Mouse (Mus musculus): ENCODE data around the gene Cdkn2c. TPM values are rescaled to one million over a fixed set of nuclear protein-coding genes. Genes with fewer than 3 reads are reported as not detected.
"Not testable (repeated sequence)": the region's sequence is repeated elsewhere in the genome, so short reads cannot be mapped to it uniquely, and the experiment has no call there.

Cdkn2c gene
- polyA plus RNA-seq (2015; fragmentation: Nextera tagmentation; extraction: Ambion mirVana): 5.1 and 6.0 TPM in 2 replicates

GRCm38 (mm10) chr4:109666461-109667269, at the start of gene Cdkn2c:
Gene Cdkn2c (minus strand): TSS chr4:109667189.
- H3K9ac ChIP-seq (ENCODE audit: low read depth, low read length): peak within 1 kb of the TSS; percentile 98
- 0 out of 2 replicates have a peak, but pooled peaks cover 2% of the 10 kb centered on the region for H3K27me3 ChIP-seq (replicated peaks; ENCODE audit: control insufficient read depth, insufficient read depth, low read length)
- peak within 1 kb of the TSS; percentile 80 for H3K4me3 ChIP-seq (ENCODE audit: low read length)
- no peaks in the 10 kb centered on the region for H3K9me3 ChIP-seq (ENCODE audit: control insufficient read depth, low read length)
- ATAC-seq: peak; percentile 98
- peak within 1 kb of the TSS; percentile 100 for H3K4me2 ChIP-seq (ENCODE audit: low read depth, low read length)
- WGBS: under 1% methylated on average over 64 of the region's 64 CpGs
- peak within 1 kb of the TSS; percentile 95 for H3K27ac ChIP-seq (ENCODE audit: low read length)
- H3K36me3 ChIP-seq (ENCODE audit: control insufficient read depth, insufficient read depth, low read length): no peaks in the 10 kb centered on the region
- no peaks in the 10 kb centered on the region for H3K4me1 ChIP-seq (ENCODE audit: control insufficient read depth, insufficient read depth, low read length)

- H3K9ac ChIP-seq (ENCODE audit: low read depth, low read length): no peak overlapping the region
- 83% methylated on average over 2 of the region's 2 CpGs for WGBS
- peaks cover 4% of the 10 kb centered on the region; the same call in 1 of the 2 replicates for H3K4me1 ChIP-seq (ENCODE audit: control insufficient read depth, insufficient read depth, low read length)
- H3K27me3 ChIP-seq (replicated peaks; ENCODE audit: control insufficient read depth, insufficient read depth, low read length): no peaks in the 10 kb centered on the region
- H3K4me2 ChIP-seq (ENCODE audit: low read depth, low read length): no peak overlapping the region
- H3K9me3 ChIP-seq (ENCODE audit: control insufficient read depth, low read length): no peaks in the 10 kb centered on the region
- H3K36me3 ChIP-seq (ENCODE audit: control insufficient read depth, insufficient read depth, low read length): no peaks in the 10 kb centered on the region
- no peak overlapping the region for H3K4me3 ChIP-seq (ENCODE audit: low read length)
- H3K27ac ChIP-seq (ENCODE audit: low read length): no peak overlapping the region
- ATAC-seq: no peak
Measured at GRCm38 (mm10) chr4:109705349-109705748, 38.4 kb upstream of the Cdkn2c start.

GRCm38 (mm10) chr4:109703568-109703967, 36.6 kb upstream of the Cdkn2c start:
- H3K4me1 ChIP-seq (ENCODE audit: control insufficient read depth, insufficient read depth, low read length): peaks cover 4% of the 10 kb centered on the region; the same call in 1 of the 2 replicates
- no peaks in the 10 kb centered on the region for H3K36me3 ChIP-seq (ENCODE audit: control insufficient read depth, insufficient read depth, low read length)
- no peak overlapping the region for H3K9ac ChIP-seq (ENCODE audit: low read depth, low read length)

GRCm38 (mm10) chr4:109700727-109701126, 33.7 kb upstream of the Cdkn2c start:
- not testable (repeated sequence) for ATAC-seq; H3K27ac ChIP-seq (ENCODE audit: low read length); H3K4me1 ChIP-seq (ENCODE audit: control insufficient read depth, insufficient read depth, low read length); H3K4me2 ChIP-seq (ENCODE audit: low read depth, low read length); H3K9ac ChIP-seq (ENCODE audit: low read depth, low read length); H3K4me3 ChIP-seq (ENCODE audit: low read length); H3K9me3 ChIP-seq (ENCODE audit: control insufficient read depth, low read length); H3K36me3 ChIP-seq (ENCODE audit: control insufficient read depth, insufficient read depth, low read length); H3K27me3 ChIP-seq (replicated peaks; ENCODE audit: control insufficient read depth, insufficient read depth, low read length)
- WGBS: 88% methylated on average over 3 of the region's 3 CpGs

More at GRCm38 (mm10) chr4:109703568-109703967, 36.6 kb upstream of the Cdkn2c start:
- Histone ChIP-seq H3K4me3 (ENCODE audit: low read length) (no peak overlapping the region), H3K27ac (ENCODE audit: low read length) (no peak overlapping the region), H3K9me3 (ENCODE audit: control insufficient read depth, low read length) (no peaks in the 10 kb centered on the region), H3K27me3 (replicated peaks; ENCODE audit: control insufficient read depth, insufficient read depth, low read length) (no peaks in the 10 kb centered on the region), H3K4me2 (ENCODE audit: low read depth, low read length) (no peak overlapping the region)
- ATAC-seq: no peak

GRCm38 (mm10) chr4:109692674-109693073, 25.7 kb upstream of the Cdkn2c start:
- Histone ChIP-seq H3K9ac (ENCODE audit: low read depth, low read length) (no peak overlapping the region), H3K9me3 (ENCODE audit: control insufficient read depth, low read length) (no peaks in the 10 kb centered on the region), H3K36me3 (ENCODE audit: control insufficient read depth, insufficient read depth, low read length) (peaks cover 8% of the 10 kb centered on the region), H3K27me3 (replicated peaks; ENCODE audit: control insufficient read depth, insufficient read depth, low read length) (no peaks in the 10 kb centered on the region), H3K4me3 (ENCODE audit: low read length) (no peak overlapping the region), H3K4me2 (ENCODE audit: low read depth, low read length) (no peak overlapping the region), H3K4me1 (ENCODE audit: control insufficient read depth, insufficient read depth, low read length) (no peaks in the 10 kb centered on the region), H3K27ac (ENCODE audit: low read length) (no peak overlapping the region)
- ATAC-seq: no peak

GRCm38 (mm10) chr4:109683561-109683960, 16.6 kb upstream of the Cdkn2c start:
- no peaks in the 10 kb centered on the region for H3K4me1 ChIP-seq (ENCODE audit: control insufficient read depth, insufficient read depth, low read length)
- no peak overlapping the region for H3K4me3 ChIP-seq (ENCODE audit: low read length)
- 69% methylated on average over 2 of the region's 2 CpGs for WGBS
- H3K36me3 ChIP-seq (ENCODE audit: control insufficient read depth, insufficient read depth, low read length): no peaks in the 10 kb centered on the region
- ATAC-seq: no peak
- H3K4me2 ChIP-seq (ENCODE audit: low read depth, low read length): no peak overlapping the region
- no peak overlapping the region for H3K9ac ChIP-seq (ENCODE audit: low read depth, low read length)
- H3K9me3 ChIP-seq (ENCODE audit: control insufficient read depth, low read length): no peaks in the 10 kb centered on the region
- H3K27me3 ChIP-seq (replicated peaks; ENCODE audit: control insufficient read depth, insufficient read depth, low read length): no peaks in the 10 kb centered on the region
- no peak overlapping the region for H3K27ac ChIP-seq (ENCODE audit: low read length)

GRCm38 (mm10) chr4:109677221-109677620, 10.2 kb upstream of the Cdkn2c start:
- whole genome bisulfite sequencing: 0% methylated on average over 3 of the region's 3 CpGs
- Histone ChIP-seq H3K36me3 (ENCODE audit: control insufficient read depth, insufficient read depth, low read length) (no peaks in the 10 kb centered on the region), H3K4me2 (ENCODE audit: low read depth, low read length) (peak overlapping the region; percentile 61), H3K9me3 (ENCODE audit: control insufficient read depth, low read length) (no peaks in the 10 kb centered on the region), H3K4me3 (ENCODE audit: low read length) (peak overlapping the region; percentile 80), H3K27ac (ENCODE audit: low read length) (peak overlapping the region; percentile 97), H3K9ac (ENCODE audit: low read depth, low read length) (peak overlapping the region; percentile 86), H3K27me3 (replicated peaks; ENCODE audit: control insufficient read depth, insufficient read depth, low read length) (no peaks in the 10 kb centered on the region), H3K4me1 (ENCODE audit: control insufficient read depth, insufficient read depth, low read length) (no peaks in the 10 kb centered on the region)
- 0 out of 2 replicates have a peak, but pooled peaks have one; percentile 4 for ATAC-seq

- H3K27me3 ChIP-seq (replicated peaks; ENCODE audit: control insufficient read depth, insufficient read depth, low read length): no peaks in the 10 kb centered on the region
- H3K4me3 ChIP-seq (ENCODE audit: low read length): peak within 1 kb of the TSS; percentile 80
- no peaks in the 10 kb centered on the region for H3K36me3 ChIP-seq (ENCODE audit: control insufficient read depth, insufficient read depth, low read length)
- no peaks in the 10 kb centered on the region for H3K4me1 ChIP-seq (ENCODE audit: control insufficient read depth, insufficient read depth, low read length)
- H3K27ac ChIP-seq (ENCODE audit: low read length): peak within 1 kb of the TSS; percentile 97
- under 1% methylated on average over 93 of the region's 107 CpGs for WGBS
- peak within 1 kb of the TSS; percentile 61 for H3K4me2 ChIP-seq (ENCODE audit: low read depth, low read length)
- H3K9ac ChIP-seq (ENCODE audit: low read depth, low read length): peak within 1 kb of the TSS; percentile 86
- ATAC-seq: peak; percentile 99
- no peaks in the 10 kb centered on the region for H3K9me3 ChIP-seq (ENCODE audit: control insufficient read depth, low read length)
Measured at GRCm38 (mm10) chr4:109676218-109677215, 9.5 kb upstream of the Cdkn2c start, which contains the start of gene Faf1. Gene Faf1 (plus strand): TSS chr4:109676588.

- no peak overlapping the region for H3K4me2 ChIP-seq (ENCODE audit: low read depth, low read length)
- H3K27ac ChIP-seq (ENCODE audit: low read length): no peak overlapping the region
- H3K4me3 ChIP-seq (ENCODE audit: low read length): no peak overlapping the region
- H3K36me3 ChIP-seq (ENCODE audit: control insufficient read depth, insufficient read depth, low read length): no peaks in the 10 kb centered on the region
- ATAC-seq: no peak
- no peaks in the 10 kb centered on the region for H3K27me3 ChIP-seq (replicated peaks; ENCODE audit: control insufficient read depth, insufficient read depth, low read length)
- no peak overlapping the region for H3K9ac ChIP-seq (ENCODE audit: low read depth, low read length)
- H3K9me3 ChIP-seq (ENCODE audit: control insufficient read depth, low read length): no peaks in the 10 kb centered on the region
- 88% methylated on average over 2 of the region's 2 CpGs for WGBS
- H3K4me1 ChIP-seq (ENCODE audit: control insufficient read depth, insufficient read depth, low read length): no peaks in the 10 kb centered on the region
Measured at GRCm38 (mm10) chr4:109674097-109674496, 7.1 kb upstream of the Cdkn2c start.
